21 mouse cellular contexts compared by ENCODE assay signal in genomic region chr11:104178893-104179292, GRCm38 (mm10). TPM values are rescaled to one million over a fixed set of nuclear protein-coding genes. Genes with fewer than 3 reads are reported as not detected.
DNase-seq lines count a peak whose midpoint lies in the region; ATAC-seq and TF ChIP-seq lines count a peak whose summit lies in the region.
"Had no signal": no experiment of that assay in that cellular context is flagged by ENCODE, and none has a peak within 500 bp of the region (broad histone marks: within the 10 kb centered on the region; RNA-seq: fewer than 3 reads in every experiment).

No protein-coding gene starts in this region.

- no peak for TF ChIP-seq CTCF in MEL (IDR thresholded peaks at IDR 0.05 in 2 of 3, conservative IDR thresholded peaks at IDR 0.05 in 1 of 3; ENCODE audit: control insufficient read depth in 1 of 3, insufficient read depth in 1 of 3, low read depth in 2 of 3, low read length in 3 of 3, poor library complexity in 1 of 3, severe bottlenecking in 1 of 3)
- TF ChIP-seq CTCF in brain, embryonic 14.5 days (IDR thresholded peaks at IDR 0.05; ENCODE audit: borderline replicate concordance, extremely low read depth, insufficient read depth, insufficient read length) = no peak

- H3K27ac ChIP-seq in midbrain, embryonic 16.5 days (ENCODE audit: low read length) = no peak overlapping the region
- no peak overlapping the region for H3K27ac ChIP-seq in midbrain, embryonic 14.5 days (replicated peaks; ENCODE audit: low read depth, low read length)
- H3K27ac ChIP-seq in MEL (ENCODE audit: control insufficient read depth, low read depth, low read length) = no peak overlapping the region
- H3K27ac ChIP-seq: forebrain, embryonic 15.5 days; heart, adult 2 months; hindbrain, embryonic 13.5 days; limb, embryonic 10.5 days; liver, embryonic 13.5 days had no signal

- no peak for TF ChIP-seq POLR2A in MEL (IDR thresholded peaks at IDR 0.05; ENCODE audit: control insufficient read depth in 1 of 2, insufficient read depth in 1 of 2, low read depth in 1 of 2, low read length in 2 of 2, poor library complexity in 1 of 2)
- TF ChIP-seq POLR2A in brain, embryonic 14.5 days (IDR thresholded peaks at IDR 0.05; ENCODE audit: borderline replicate concordance, extremely low read depth, insufficient read depth, insufficient read length, poor library complexity, severe bottlenecking) = no peak

- DNase-seq in midbrain, embryonic 14.5 days = no peak
- DNase-seq in MEL (ENCODE audit: low read depth, low spot score) = peak; percentile 35
- peak; percentile 18 for DNase-seq in brain, embryonic 14.5 days (ENCODE audit: low read depth)
- DNase-seq in right cerebral cortex, adult 2 months (ENCODE audit: low spot score in 2 of 2) = peak; percentile 35 to 45
- DNase-seq in layer of hippocampus, postnatal 14 days (ENCODE audit: low spot score in 2 of 2) = no peak
- DNase-seq in ovary, adult 18-20 months (ENCODE audit: low spot score) = no peak
- DNase-seq: adrenal gland, postnatal 10 days; gastrocnemius, postnatal 10 days; heart, adult 2 months; kidney, postnatal 10 days; liver, embryonic 13.5 days had no signal

- TF ChIP-seq EP300 in MEL (IDR thresholded peaks at IDR 0.05; ENCODE audit: low read depth in 1 of 2, low read length in 2 of 2) = no peak

- no peak overlapping the region for H3K4me3 ChIP-seq in midbrain, embryonic 16.5 days (ENCODE audit: low read depth, low read length)
- no peak overlapping the region for H3K4me3 ChIP-seq in midbrain, embryonic 14.5 days (replicated peaks; ENCODE audit: low read depth, low read length)
- no peak overlapping the region for H3K4me3 ChIP-seq in MEL (ENCODE audit: control insufficient read depth in 1 of 2, insufficient read depth in 1 of 2, low read depth in 2 of 2, low read length in 2 of 2)
- H3K4me3 ChIP-seq: forebrain, embryonic 15.5 days; heart, adult 2 months; hindbrain, embryonic 13.5 days; limb, embryonic 10.5 days; liver, embryonic 13.5 days had no signal

- no peaks in the 10 kb centered on the region for H3K9me3 ChIP-seq in midbrain, embryonic 16.5 days (replicated peaks; ENCODE audit: control insufficient read depth, low read length, poor library complexity, severe bottlenecking)
- no peaks in the 10 kb centered on the region for H3K9me3 ChIP-seq in midbrain, embryonic 14.5 days (ENCODE audit: control insufficient read depth, low read length)
- H3K9me3 ChIP-seq in MEL (replicated peaks; ENCODE audit: insufficient read depth, low read length) = no peaks in the 10 kb centered on the region
- H3K9me3 ChIP-seq: forebrain, embryonic 15.5 days; hindbrain, embryonic 13.5 days; limb, embryonic 10.5 days; liver, embryonic 13.5 days had no signal

- 32% methylated on average over 7 of the region's 7 CpGs for WGBS in midbrain, embryonic 16.5 days
- 27% methylated on average over 7 of the region's 7 CpGs for WGBS in midbrain, embryonic 14.5 days

- peaks cover 3% of the 10 kb centered on the region; the same call in 1 of the 2 replicates for H3K4me1 ChIP-seq in midbrain, embryonic 16.5 days (ENCODE audit: control insufficient read depth, insufficient read depth, low read length)
- no peaks in the 10 kb centered on the region for H3K4me1 ChIP-seq in midbrain, embryonic 14.5 days (ENCODE audit: control insufficient read depth, insufficient read depth, low read length)
- no peaks in the 10 kb centered on the region for H3K4me1 ChIP-seq in MEL (ENCODE audit: control insufficient read depth in 1 of 2, insufficient read depth in 2 of 2, low read length in 2 of 2)
- H3K4me1 ChIP-seq: liver, embryonic 13.5 days had no signal

- H3K79me2 ChIP-seq in MEL (ENCODE audit: control insufficient read depth, insufficient read depth, low read length, poor library complexity) = no peaks in the 10 kb centered on the region

- ATAC-seq in midbrain, embryonic 16.5 days = no peak
- no peak for ATAC-seq in midbrain, embryonic 14.5 days (ENCODE audit: low FRiP score, low TSS enrichment)
- ATAC-seq: forebrain, embryonic 15.5 days; intestine, embryonic 16.5 days had no signal

- no peaks in the 10 kb centered on the region for H3K36me3 ChIP-seq in midbrain, embryonic 16.5 days (ENCODE audit: control insufficient read depth, insufficient read depth, low read length)
- H3K36me3 ChIP-seq in midbrain, embryonic 14.5 days (ENCODE audit: control insufficient read depth, insufficient read depth, low read length) = no peaks in the 10 kb centered on the region
- no peaks in the 10 kb centered on the region for H3K36me3 ChIP-seq in MEL (ENCODE audit: control insufficient read depth in 1 of 2, insufficient read depth in 2 of 2, low read length in 2 of 2)
- H3K36me3 ChIP-seq: forebrain, embryonic 15.5 days; hindbrain, embryonic 13.5 days; limb, embryonic 10.5 days; liver, embryonic 13.5 days had no signal

- no peak for TF ChIP-seq RAD21 in MEL (IDR thresholded peaks at IDR 0.05; ENCODE audit: low read depth, low read length)

- H3K4me2 ChIP-seq in midbrain, embryonic 16.5 days (ENCODE audit: low read length) = no peak overlapping the region
- no peak overlapping the region for H3K4me2 ChIP-seq in midbrain, embryonic 14.5 days (ENCODE audit: low read length)
- H3K4me2 ChIP-seq: forebrain, embryonic 15.5 days; hindbrain, embryonic 13.5 days; liver, embryonic 13.5 days had no signal

- no peaks in the 10 kb centered on the region for H3K27me3 ChIP-seq in midbrain, embryonic 16.5 days (ENCODE audit: control insufficient read depth, insufficient read depth, low read depth, low read length)
- no peaks in the 10 kb centered on the region for H3K27me3 ChIP-seq in midbrain, embryonic 14.5 days (ENCODE audit: control insufficient read depth, insufficient read depth, low read length)
- no peaks in the 10 kb centered on the region; a peak in 2 of 4 replicates for H3K27me3 ChIP-seq in MEL (ENCODE audit: control insufficient read depth in 1 of 2, insufficient read depth in 2 of 2, low read length in 2 of 2)
- H3K27me3 ChIP-seq: forebrain, embryonic 15.5 days had no signal

- 0 out of 2 replicates have a peak overlapping the region, but pooled peaks have one; percentile 30 for H3K9ac ChIP-seq in midbrain, embryonic 16.5 days (ENCODE audit: low read depth, low read length)
- no peak overlapping the region for H3K9ac ChIP-seq in midbrain, embryonic 14.5 days (replicated peaks; ENCODE audit: low read length)
- no peak overlapping the region for H3K9ac ChIP-seq in MEL (ENCODE audit: control insufficient read depth, low read depth, low read length, poor library complexity, severe bottlenecking)
- H3K9ac ChIP-seq: forebrain, embryonic 15.5 days; hindbrain, embryonic 13.5 days; liver, embryonic 13.5 days had no signal

TF ChIP-seq in MEL, 35 proteins besides CTCF, POLR2A, EP300 and RAD21:
- no peak for TF ChIP-seq RCOR1 (IDR thresholded peaks at IDR 0.05; ENCODE audit: low read depth, low read length)
- no peak for TF ChIP-seq ZKSCAN1 (IDR thresholded peaks at IDR 0.05; ENCODE audit: low read depth, low read length)
- no peak for TF ChIP-seq CHD1 (IDR thresholded peaks at IDR 0.05; ENCODE audit: low read depth, low read length)
- TF ChIP-seq MAX (IDR thresholded peaks at IDR 0.05; ENCODE audit: low read length) = no peak
- no peak for TF ChIP-seq MEF2A (IDR thresholded peaks at IDR 0.05; ENCODE audit: extremely low read depth, insufficient replicate concordance, low read depth, low read length, poor library complexity, severe bottlenecking)
- TF ChIP-seq TCF12 (IDR thresholded peaks at IDR 0.05; ENCODE audit: low read depth, low read length) = no peak

RNA-seq across cellular contexts. Expression of gene Sppl2c, which starts 7.2 kb away (rescaled TPM):
- polyA plus RNA-seq in midbrain, embryonic 16.5 days (2015; fragmentation: Nextera tagmentation; extraction: Ambion mirVana) = not detected in 2 replicates
- polyA plus RNA-seq in midbrain, embryonic 14.5 days (2014; fragmentation: Nextera tagmentation; extraction: Ambion mirVana) = not detected in 2 replicates
- not detected in 2 replicates for total RNA-seq in MEL (2012; rRNA removed)
- not detected for polyA plus RNA-seq in MEL (2012; ENCODE audit: insufficient read depth in 1 of 2, insufficient read length in 2 of 2, low read depth in 1 of 2, low replicate concordance in 2 of 2, missing spikeins in 1 of 2)
- not detected in 2 replicates for polyA plus RNA-seq in brain, embryonic 14.5 days (2012; rRNA removed)
- total RNA-seq in layer of hippocampus, postnatal 14 days (2021) = not detected
- total RNA-seq: adrenal gland, postnatal 10 days; gastrocnemius, postnatal 10 days; heart, adult 2 months; megakaryocyte progenitor cell, adult 5-6 weeks had no signal
- polyA plus RNA-seq: forebrain, embryonic 15.5 days; heart, postnatal 0 days; hindbrain, embryonic 13.5 days; intestine, embryonic 16.5 days; limb, embryonic 10.5 days; liver, embryonic 13.5 days; lung, embryonic 16.5 days; stomach, embryonic 14.5 days; thymus, postnatal 0 days had no signal

RNA-seq across cellular contexts. Expression of gene Crhr1, which starts 46.2 kb away (rescaled TPM):
- polyA plus RNA-seq in midbrain, embryonic 16.5 days (2015; fragmentation: Nextera tagmentation; extraction: Ambion mirVana) = 8.1 and 9.3 TPM in 2 replicates
- polyA plus RNA-seq in midbrain, embryonic 14.5 days (2014; fragmentation: Nextera tagmentation; extraction: Ambion mirVana) = 4.9 and 7.4 TPM in 2 replicates
- total RNA-seq in MEL (2012; rRNA removed) = not detected in 2 replicates
- not detected for polyA plus RNA-seq in MEL (2012; ENCODE audit: insufficient read depth in 1 of 2, insufficient read length in 2 of 2, low read depth in 1 of 2, low replicate concordance in 2 of 2, missing spikeins in 1 of 2)
- 9.9 and 10.2 TPM in 2 replicates for polyA plus RNA-seq in brain, embryonic 14.5 days (2012; rRNA removed)
- total RNA-seq in layer of hippocampus, postnatal 14 days (2021) = 1 to 10 TPM; 8.0 to 8.3 TPM
- total RNA-seq: adrenal gland, postnatal 10 days; heart, adult 2 months; megakaryocyte progenitor cell, adult 5-6 weeks had no signal
- polyA plus RNA-seq: heart, adult 2 months; heart, postnatal 0 days; liver, embryonic 13.5 days; lung, embryonic 16.5 days had no signal

RNA-seq across cellular contexts. Expression of gene Mapt, which starts 52.3 kb away (rescaled TPM):
- polyA plus RNA-seq in midbrain, embryonic 16.5 days (2015; fragmentation: Nextera tagmentation; extraction: Ambion mirVana) = 1,213 and 1,264 TPM in 2 replicates
- 836 and 875 TPM in 2 replicates for polyA plus RNA-seq in midbrain, embryonic 14.5 days (2014; fragmentation: Nextera tagmentation; extraction: Ambion mirVana)
- 0.72 and 0.89 TPM in 2 replicates for total RNA-seq in MEL (2012; rRNA removed)
- 1 to 10 TPM in 1 of 2 experiments, not detected in 1; 1.7 TPM for polyA plus RNA-seq in MEL (2012; ENCODE audit: insufficient read depth in 1 of 2, insufficient read length in 2 of 2, low read depth in 1 of 2, low replicate concordance in 2 of 2, missing spikeins in 1 of 2)
- 305 and 557 TPM in 2 replicates for polyA plus RNA-seq in brain, embryonic 14.5 days (2012; rRNA removed)
- 100 to 1,000 TPM; 323 to 343 TPM for total RNA-seq in layer of hippocampus, postnatal 14 days (2021)
- total RNA-seq: megakaryocyte progenitor cell, adult 5-6 weeks had no signal

Comparison
In these comparisons a context has a peak if more than half of its experiments do, and no peak if none do; other contexts are left out.
1. DNase-seq: peak in MEL (single experiment), brain, embryonic 14.5 days (single experiment) and right cerebral cortex, adult 2 months (2 of 2); none in midbrain, embryonic 14.5 days (single experiment), layer of hippocampus, postnatal 14 days (0 of 2) and ovary, adult 18-20 months (single experiment).
2. RNA of gene Mapt, which starts 52.3 kb away (polyA plus RNA-seq): 1,213 to 1,264 TPM in midbrain, embryonic 16.5 days, 836 to 875 TPM in midbrain, embryonic 14.5 days and 305 to 557 TPM in brain, embryonic 14.5 days; 1.7 TPM in MEL; every median in the first group is over 100 times any median in the second.